Mouse (Mus musculus) gonadal fat pad, adult 2 months (tissue): ENCODE data around the gene Chga. TPM values are rescaled to one million over a fixed set of nuclear protein-coding genes. Genes with fewer than 3 reads are reported as not detected.

Source experiments
- DNase-seq: peaks from one replicate; pipeline ENCODE4 v3.0.0-alpha.2; 2012; ENCODE audit warnings: low read depth
- polyA plus RNA-seq: library from polyadenylated mRNA; depleted of rRNA; stranded (reverse); fragments of >200 nt; gene quantifications from 2 replicates; pipeline ENCODE4 v1.2.3, GENCODE M21; 2012

Gene Chga
- polyA plus RNA-seq, 1 experiment = 0.26 TPM

GRCm38 (mm10) chr12:102557372-102557771 is 2.6 kb downstream of the Chga start:
- no peak for DNase-seq

DNA sequence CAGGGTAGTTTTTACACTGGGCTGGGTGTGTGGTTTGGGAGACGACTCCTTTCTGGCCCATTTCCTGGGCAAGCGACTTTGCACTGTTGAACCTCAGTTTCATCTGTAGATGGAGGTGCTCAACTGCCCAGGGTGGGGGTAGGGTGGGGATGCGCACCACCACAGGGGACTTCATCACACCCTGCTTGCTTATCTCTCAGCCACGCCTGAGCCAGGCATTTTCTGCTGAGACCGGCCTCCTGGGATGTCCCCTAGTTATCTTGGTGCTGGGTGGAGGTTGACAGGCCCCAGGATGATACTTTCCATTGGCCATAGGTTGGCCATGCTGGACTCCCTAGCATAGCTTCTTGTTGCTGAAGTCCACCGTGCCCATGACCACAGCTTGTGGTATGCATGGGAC is 10.3 kb downstream of the Chga start:
- DNase-seq = no peak

DNA sequence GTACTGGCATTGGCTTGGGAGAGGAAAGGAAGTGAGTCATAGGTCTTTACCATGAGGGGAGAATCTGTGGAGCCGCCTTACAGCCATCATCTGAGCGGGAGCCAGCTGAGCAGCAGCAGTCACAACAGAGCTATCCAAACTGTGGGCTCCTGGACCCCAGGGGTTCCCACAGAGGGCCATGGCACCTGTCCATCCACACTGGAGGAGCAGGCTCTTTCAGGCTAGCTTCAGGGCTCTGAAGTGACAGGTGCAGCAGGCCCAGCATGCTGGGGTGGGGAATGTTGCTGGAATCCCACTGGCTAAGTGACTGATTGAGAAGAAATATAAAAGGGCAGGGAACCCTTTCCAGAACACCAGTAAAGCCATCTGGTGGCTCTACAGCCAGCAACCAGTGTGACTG is 12.2 kb downstream of the Chga start:
- DNase-seq = no peak

DNA sequence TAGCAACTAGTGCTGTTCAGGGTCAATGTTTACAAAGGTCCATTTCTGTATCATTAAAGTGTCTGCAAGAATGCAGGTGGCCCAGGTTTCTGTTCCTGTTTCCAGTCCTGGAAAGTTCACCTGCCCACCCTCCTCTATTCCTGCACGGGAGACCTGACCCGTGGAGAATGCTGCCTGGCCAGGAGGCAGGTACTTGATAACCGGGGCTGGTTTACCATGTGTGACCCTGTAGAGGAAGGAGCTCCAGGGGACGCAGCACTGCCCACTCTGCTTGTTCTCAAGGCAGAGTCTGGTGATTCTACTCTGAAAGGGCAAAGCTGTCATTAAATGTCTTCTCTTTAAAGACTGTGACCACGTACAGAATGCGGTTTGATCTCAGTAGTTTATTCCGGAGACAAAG is 13.4 kb downstream of the Chga start:
- no peak for DNase-seq

GRCm38 (mm10) chr12:102570111-102570510 is 15.3 kb downstream of the Chga start:
- no peak for DNase-seq

DNA sequence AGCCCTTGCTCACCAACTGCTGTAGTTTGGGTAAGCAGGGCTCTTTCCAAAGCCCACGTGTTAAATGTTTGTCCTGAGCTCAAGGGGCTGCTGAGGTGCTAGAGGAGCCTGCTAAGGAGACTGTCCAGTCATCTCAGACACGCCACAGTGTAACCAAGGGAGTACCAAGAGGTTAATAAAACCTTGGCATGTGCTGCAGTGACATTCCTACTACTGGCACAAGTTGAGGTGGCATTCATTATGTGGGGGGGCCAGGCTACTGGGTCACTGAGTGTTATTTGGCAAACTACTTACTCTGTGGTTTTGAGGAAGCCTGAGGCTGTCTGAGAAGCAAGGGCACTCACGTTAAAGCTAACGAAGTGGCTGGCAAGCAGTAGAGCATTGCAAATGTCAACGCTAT is 16.0 kb downstream of the Chga start:
- no peak for DNase-seq

DNA sequence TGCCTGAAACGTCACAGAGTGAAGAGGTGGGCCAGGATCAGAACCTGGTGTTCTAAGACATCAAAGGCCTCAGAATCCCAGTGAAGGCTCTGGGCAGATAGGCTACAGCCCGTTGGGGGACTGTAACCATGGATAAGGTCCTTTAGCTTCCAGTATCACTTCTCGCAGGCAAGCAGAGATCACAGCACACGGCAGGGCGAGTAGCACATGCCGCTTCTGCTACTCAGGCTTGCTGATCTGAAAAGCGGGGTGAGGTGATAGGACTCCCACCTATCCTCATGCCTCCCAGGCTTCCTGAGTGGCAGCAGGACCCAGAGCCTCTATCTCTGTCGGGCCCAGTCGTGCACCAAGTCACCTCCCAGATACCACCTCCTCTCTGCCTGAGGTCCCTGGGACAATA is 16.9 kb downstream of the Chga start:
- DNase-seq = no peak

- no peak for DNase-seq
These were observed 18.3 kb downstream of the Chga start for GRCm38 (mm10) chr12:102573036-102573435.

DNA sequence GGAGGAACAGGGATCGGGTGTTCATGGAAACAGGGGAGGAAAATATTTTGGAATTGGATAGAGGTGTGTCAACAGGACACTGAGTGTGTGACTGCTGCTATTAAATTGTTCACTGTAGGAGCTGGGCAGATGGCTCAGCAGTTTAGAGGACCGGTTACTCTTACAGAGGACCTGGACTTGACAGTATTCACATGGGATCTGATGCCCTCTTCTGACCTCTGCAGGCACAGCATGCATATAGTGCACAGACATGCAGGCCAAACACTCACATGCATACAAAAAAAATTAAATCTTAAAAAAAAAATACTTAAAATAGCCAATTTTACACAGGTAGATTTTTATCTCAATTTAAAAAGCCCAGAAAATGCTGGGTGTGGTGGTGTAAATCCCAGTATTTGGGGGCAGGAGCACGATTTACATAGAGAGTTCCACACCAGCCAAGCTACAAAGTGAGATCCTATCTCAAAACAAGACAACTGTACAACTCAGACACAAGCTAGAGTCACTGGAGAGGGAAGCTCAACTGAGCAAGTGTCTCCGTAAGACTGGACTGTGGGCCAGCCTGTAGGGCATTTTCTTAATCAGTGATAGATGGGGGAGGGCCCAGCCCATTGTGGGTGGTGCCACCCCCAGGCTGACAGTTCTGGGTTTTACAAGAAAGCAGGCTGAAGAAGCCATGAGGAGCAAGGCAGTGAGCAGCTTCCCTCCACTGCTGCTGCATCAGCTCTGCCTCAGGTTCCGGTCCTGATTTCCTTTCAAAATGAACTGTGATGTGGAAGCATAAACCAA is 21.0 kb downstream of the Chga start:
- no peak for DNase-seq

- DNase-seq = no peak
These were observed 22.1 kb downstream of the Chga start for GRCm38 (mm10) chr12:102576659-102577398.

- no peak for DNase-seq
These were observed 24.3 kb downstream of the Chga start for GRCm38 (mm10) chr12:102579041-102579440.

- DNase-seq = no peak
These were observed 26.9 kb downstream of the Chga start for GRCm38 (mm10) chr12:102581579-102582196.

DNA sequence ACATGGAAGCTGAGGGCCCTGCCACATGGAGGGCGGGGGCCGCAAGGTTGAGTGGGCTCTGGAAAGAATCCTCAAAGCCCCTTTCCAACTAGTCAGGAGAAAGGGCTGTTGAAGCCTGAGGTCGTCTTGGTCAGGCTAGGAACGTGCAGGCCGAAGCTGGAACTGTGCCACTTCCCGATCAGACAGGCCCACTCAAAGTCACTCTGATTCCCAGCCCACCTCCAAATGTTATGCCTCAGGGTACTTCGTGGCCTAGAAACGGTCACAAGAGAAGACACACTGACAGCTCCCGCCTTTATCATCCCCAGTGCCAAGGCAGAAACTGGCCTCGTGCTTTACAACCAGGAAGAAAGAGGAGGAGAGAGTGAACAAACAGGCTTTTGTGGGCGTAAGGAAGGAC is 27.7 kb downstream of the Chga start:
- no peak for DNase-seq

DNA sequence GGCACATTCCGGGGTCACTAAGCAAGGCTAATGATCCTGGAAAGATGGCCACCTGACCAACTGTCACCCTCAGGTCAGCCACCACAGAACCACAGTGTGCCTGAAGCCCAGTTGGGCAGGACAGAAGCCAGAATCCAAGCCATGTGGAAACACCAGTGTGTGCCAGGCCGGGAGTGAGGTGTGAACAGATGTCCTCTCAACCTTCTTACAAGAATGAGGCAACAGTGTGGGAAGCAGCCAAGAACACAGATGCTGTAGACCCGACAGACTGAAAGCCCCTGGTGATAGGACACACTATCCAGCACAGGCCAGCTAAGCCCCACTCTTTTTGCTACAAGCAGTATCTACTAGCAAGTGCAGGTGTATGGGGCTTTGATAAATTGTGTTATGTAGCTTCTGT is 30.6 kb downstream of the Chga start:
- DNase-seq = no peak

DNA sequence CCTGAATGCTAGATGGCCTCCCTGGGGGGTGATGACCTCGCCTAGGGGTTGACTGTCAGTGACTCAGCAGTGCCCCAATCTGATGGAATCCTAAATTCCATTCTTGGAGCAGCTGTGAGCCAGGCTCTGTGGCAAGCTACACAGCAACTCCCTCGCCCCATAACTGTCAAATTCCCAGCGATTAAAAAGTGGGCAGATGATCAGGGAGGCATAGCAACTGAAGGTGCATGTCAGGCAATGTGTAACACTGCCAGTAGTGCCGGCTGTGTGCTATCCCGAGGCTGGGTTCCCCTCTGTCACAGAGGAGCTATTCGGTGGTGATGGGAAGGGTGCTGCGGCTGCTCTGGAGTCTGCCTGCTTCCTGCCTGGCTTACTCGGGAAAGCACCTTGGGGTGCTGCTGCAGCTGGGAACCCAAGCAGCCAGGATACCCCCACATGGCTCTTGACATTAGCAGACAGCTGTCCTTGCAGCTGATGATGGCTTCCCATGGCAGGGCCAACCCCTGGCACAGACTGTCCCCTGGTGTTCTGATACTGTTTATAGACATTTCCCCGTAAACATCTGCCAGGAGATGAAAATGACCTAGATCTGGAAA is 31.6 kb downstream of the Chga start:
- no peak for DNase-seq

DNA sequence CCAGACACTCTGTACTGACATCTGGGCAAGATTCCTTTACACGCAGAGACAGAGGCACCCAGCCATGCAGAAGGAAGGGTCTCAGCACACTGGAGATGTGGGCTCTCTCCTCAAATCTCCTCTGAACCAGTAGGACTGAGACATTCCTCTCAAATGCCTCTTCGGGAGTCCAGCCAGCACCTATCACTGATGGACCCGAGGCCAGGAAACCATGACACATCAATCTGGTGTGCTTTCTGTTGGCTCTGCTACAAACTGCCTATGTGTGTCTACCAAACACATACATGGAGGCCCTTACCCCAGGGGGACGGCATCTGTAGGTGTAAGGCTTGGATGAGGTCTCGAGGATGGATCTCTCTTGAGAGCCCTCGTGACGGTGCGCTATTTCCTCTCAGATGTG is 32.3 kb downstream of the Chga start:
- DNase-seq = no peak

- DNase-seq = no peak
These were observed 36.1 kb downstream of the Chga start for GRCm38 (mm10) chr12:102590711-102591360.

GRCm38 (mm10) chr12:102593699-102594098 is 38.9 kb downstream of the Chga start:
- DNase-seq = no peak

- DNase-seq = no peak
These were observed 39.9 kb downstream of the Chga start for GRCm38 (mm10) chr12:102594627-102595026.

DNA sequence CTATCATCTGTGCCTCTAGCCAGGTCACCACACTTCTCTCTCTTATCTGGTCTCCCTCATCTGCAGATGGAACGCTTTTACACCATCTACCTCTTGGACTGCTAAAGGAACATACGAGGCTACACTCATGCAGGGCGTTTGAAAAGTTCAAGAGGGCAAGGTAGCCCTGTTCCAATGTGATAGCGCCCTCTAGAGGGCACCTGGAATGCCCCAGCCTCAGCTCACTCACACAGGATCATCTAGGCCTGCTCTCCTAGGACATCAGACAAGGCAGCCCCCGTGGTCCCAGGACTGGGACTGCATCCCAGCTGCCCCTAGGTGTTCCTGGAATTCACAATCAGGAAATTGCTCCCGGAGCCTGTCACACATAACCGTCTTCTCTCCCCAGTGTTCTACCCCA is 41.6 kb downstream of the Chga start:
- no peak for DNase-seq

- no peak for DNase-seq
These were observed 42.7 kb downstream of the Chga start for GRCm38 (mm10) chr12:102597466-102597865.

DNA sequence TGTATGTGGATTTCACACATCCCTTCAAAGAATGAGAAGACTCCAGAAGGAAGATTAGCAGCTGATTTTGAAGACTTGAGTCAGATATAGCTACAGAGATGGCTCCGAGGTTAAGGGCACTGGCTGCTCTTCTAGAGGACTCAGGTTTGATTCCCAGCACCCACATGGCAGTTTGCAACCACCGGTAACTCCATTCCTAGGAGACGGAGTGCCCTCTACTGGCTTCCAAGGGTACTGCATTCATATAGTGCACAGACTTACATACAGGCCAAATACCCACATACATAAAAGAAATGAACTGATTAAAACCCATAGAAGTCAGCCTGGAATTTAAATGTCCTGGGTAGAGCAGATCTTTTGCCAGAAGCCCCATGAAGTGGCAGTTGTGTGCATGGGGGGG is 43.8 kb downstream of the Chga start:
- no peak for DNase-seq
